Comparison of ENCODE assay signal across 17 mouse cellular contexts in the genomic region with DNA sequence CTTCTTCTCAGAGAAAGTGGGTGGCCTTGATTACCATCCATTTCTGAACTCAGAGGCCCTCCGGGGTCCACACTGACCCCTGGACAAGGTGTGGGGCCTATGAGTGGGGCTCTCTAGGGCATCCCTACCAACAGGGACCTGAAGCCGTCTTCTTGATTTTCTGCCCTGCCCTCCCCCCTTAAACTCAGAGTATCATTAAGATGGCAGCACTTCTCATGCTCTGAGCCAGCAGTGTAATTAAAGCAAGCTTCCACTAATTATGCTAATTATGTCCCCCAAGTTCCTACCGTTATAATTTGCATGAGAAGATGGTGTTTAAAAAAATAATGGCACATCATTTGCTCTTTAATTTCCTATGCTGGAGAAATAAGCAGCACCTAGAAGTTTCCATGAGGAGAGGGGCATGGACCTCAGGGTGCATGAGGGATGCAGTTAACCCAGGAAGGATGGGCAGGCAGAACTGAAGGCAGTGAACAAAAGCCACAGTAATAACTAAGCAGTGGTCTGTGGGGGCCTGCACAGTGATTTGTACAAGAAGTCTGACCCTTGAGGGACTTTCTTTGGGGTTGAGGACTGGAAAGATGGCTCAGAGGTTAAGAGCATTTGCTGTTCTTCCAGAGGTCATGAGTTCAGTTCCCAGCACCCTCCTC.
"Had no signal": no experiment of that assay in that cellular context is flagged by ENCODE, and none has a peak within 500 bp of the region (broad histone marks: within the 10 kb centered on the region; RNA-seq: fewer than 3 reads in every experiment).

No protein-coding gene starts in this region.

- H3K4me1 ChIP-seq: liver, embryonic 13.5 days; stomach, embryonic 15.5 days had no signal

- H3K4me2 ChIP-seq: limb, embryonic 15.5 days; liver, embryonic 13.5 days; lung, embryonic 15.5 days; midbrain, embryonic 12.5 days; stomach, embryonic 15.5 days had no signal

- H3K9me3 ChIP-seq: limb, embryonic 15.5 days; liver, embryonic 13.5 days; lung, embryonic 15.5 days; midbrain, embryonic 12.5 days; stomach, embryonic 15.5 days had no signal

- ATAC-seq: liver, postnatal 0 days; midbrain, embryonic 16.5 days had no signal

- H3K36me3 ChIP-seq: limb, embryonic 15.5 days; liver, embryonic 13.5 days; lung, embryonic 15.5 days; midbrain, embryonic 12.5 days; stomach, embryonic 15.5 days had no signal

- H3K4me3 ChIP-seq: limb, embryonic 15.5 days; liver, embryonic 13.5 days; lung, embryonic 15.5 days; megakaryocyte, embryonic 14.5 days; midbrain, embryonic 12.5 days; stomach, embryonic 15.5 days had no signal

- H3K27ac ChIP-seq: kidney, postnatal 0 days; limb, embryonic 15.5 days; liver, embryonic 13.5 days; lung, embryonic 15.5 days; macrophage; midbrain, embryonic 12.5 days; stomach, embryonic 15.5 days had no signal

- H3K9ac ChIP-seq: limb, embryonic 15.5 days; liver, embryonic 13.5 days; liver, postnatal 0 days; lung, embryonic 15.5 days; midbrain, embryonic 12.5 days; stomach, embryonic 15.5 days had no signal

- DNase-seq: kidney, postnatal 36 days; layer of hippocampus, adult 9-11 months; layer of hippocampus, postnatal 36 days; liver, embryonic 13.5 days; liver, postnatal 0 days; lung, postnatal 14 days; retina, postnatal 1 day; right cerebral cortex, postnatal 14 days; thymus, postnatal 36 days had no signal
